Mouse (Mus musculus): ENCODE results near the gene Slc38a5.

Gene Slc38a5

GRCm38 (mm10) chrX:8271083-8271820 lies at the start of gene Slc38a5:
Gene Slc38a5, plus strand, starts transcription at chrX:8271133.
- DNase-seq (ENCODE audit: low spot score in 2 of 2) = peak in 1 of 2 experiments; percentile 41

DNA sequence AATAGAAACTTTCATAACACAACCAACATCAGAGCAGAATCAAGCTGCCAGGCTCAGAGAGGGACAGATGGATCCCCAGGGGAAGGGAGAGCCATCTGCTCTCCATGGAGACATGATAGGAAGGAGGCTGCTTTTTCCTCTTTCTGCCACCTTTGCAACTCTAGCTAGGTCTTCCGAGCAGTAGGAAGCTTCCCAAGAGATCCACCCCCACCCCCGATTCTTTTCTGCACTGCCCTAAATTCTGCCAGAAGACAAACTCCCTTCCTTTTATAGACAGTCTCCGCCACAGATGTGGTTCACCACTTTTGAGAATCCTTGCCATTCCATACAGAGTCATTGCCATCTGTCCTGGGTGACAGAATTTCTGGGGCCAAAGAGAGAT lies 48.6 kb upstream of the Slc38a5 start:
- DNase-seq (ENCODE audit: low spot score in 2 of 2) = no peak

- DNase-seq (ENCODE audit: low spot score in 2 of 2) = no peak
Measured at GRCm38 (mm10) chrX:8222678-8223421, 48.1 kb upstream of the Slc38a5 start.

GRCm38 (mm10) chrX:8223473-8223872 lies 47.5 kb upstream of the Slc38a5 start:
- no peak for DNase-seq (ENCODE audit: low spot score in 2 of 2)

DNA sequence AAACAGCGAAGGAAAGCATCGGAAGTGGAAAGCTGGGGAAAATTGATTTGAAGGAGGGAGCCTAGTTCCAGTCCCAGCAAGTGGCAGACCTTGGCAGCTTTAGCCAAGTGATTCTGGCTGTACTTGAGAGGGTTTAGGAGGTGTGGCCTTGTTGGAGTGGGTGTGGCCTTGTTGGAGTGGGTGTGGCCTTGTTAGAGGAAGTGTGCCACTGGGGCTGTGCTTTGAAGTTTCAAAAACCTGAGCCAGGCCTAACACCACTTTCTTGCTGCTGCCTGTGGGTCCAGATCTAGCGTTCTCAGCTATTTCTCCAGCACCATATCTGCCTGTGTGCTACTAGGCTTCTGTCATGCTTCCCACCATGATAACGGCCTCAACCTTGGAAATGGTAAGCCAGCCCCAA lies 40.7 kb upstream of the Slc38a5 start:
- peak in 1 of 2 experiments; percentile 35 for DNase-seq (ENCODE audit: low spot score in 2 of 2)

- no peak for DNase-seq (ENCODE audit: low spot score in 2 of 2)
Measured at GRCm38 (mm10) chrX:8233602-8234001, 37.3 kb upstream of the Slc38a5 start.

- DNase-seq (ENCODE audit: low spot score in 2 of 2) = no peak
Measured at GRCm38 (mm10) chrX:8236704-8237103, 34.2 kb upstream of the Slc38a5 start.

DNA sequence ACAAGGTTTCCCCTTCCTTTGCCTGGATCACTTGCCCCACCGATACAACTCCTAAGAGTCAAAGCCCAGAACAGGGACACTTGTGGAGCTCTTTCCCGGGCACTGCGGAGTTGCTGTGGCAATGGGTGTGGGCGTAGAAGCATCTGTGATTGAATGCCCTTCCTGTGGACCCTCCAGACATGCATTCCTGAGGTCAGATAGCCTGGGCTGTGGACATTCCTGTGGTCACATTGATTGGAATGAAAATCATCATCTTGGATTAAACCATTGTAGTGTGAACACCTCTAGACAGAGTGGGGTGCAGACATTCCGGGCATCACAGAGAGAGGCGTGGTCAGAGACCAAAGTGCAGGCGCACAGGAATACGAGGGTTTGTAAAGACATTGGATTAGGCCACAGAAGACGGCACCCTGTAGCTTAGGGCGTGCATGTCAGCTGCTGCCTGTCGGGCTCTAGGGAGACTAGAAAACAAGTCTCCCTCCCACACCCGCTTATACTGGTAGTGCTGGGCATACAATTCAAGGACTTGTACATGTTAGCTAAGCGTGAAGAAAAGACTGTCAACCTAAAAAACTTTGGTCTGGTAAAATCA lies 32.0 kb upstream of the Slc38a5 start:
- no peak for DNase-seq (ENCODE audit: low spot score in 2 of 2)

- no peak for DNase-seq (ENCODE audit: low spot score in 2 of 2)
Measured at GRCm38 (mm10) chrX:8247680-8248079, 23.3 kb upstream of the Slc38a5 start.

DNA sequence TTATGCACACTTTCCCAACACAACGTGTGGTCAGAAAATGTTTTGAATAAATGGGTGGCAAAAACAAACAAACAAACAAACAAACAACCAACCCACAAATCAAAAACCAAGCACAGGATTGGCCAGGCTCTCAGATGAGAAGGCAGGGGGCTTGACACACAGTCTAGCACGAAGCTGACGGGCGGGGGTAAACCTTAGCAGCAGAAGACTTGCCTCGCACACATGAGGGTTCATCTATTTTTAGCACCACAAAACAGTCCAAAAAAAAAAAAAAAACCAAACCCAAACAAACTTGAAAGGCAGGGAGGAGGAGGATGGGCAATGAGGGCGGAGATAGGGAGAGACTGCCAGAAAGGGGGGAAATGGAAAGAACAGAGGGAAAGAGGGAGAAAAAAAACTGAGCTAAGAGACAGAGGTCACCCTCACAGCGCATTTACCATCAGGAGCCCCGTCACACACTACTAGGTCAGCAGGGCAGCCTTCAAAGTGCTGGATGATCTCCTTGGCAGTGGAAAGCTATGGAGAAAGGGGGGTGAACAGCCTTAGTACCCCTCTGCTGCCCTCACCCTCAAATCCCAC lies 22.3 kb upstream of the Slc38a5 start:
- no peak for DNase-seq (ENCODE audit: low spot score in 2 of 2)

DNA sequence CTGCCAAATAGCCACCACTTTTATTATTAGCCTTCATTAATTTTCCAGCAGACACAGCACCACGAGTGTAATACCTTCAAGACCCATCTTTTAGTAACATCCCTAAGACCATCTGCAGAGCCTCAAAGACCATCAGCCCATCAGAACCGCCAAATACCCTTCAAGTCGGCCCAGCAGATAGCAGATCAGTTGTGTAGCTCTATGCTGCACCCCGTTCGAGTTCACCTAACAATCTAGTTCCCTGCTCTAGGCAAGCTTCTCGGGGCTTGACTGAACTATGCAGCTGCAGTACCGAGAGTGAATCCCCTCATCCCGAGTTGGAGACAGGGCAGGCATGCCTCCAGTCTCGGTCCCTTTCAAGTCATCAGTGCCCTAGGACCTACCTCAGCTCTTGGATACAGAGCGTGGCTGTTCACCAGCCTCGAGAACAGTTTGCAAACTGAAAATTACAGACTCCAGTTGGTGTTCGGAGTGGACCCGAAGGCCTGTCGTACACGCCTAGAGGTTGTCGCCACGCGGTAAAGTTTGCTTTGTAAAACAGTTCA lies 19.1 kb upstream of the Slc38a5 start:
- peak in 1 of 2 experiments; percentile 63 for DNase-seq (ENCODE audit: low spot score in 2 of 2)

DNA sequence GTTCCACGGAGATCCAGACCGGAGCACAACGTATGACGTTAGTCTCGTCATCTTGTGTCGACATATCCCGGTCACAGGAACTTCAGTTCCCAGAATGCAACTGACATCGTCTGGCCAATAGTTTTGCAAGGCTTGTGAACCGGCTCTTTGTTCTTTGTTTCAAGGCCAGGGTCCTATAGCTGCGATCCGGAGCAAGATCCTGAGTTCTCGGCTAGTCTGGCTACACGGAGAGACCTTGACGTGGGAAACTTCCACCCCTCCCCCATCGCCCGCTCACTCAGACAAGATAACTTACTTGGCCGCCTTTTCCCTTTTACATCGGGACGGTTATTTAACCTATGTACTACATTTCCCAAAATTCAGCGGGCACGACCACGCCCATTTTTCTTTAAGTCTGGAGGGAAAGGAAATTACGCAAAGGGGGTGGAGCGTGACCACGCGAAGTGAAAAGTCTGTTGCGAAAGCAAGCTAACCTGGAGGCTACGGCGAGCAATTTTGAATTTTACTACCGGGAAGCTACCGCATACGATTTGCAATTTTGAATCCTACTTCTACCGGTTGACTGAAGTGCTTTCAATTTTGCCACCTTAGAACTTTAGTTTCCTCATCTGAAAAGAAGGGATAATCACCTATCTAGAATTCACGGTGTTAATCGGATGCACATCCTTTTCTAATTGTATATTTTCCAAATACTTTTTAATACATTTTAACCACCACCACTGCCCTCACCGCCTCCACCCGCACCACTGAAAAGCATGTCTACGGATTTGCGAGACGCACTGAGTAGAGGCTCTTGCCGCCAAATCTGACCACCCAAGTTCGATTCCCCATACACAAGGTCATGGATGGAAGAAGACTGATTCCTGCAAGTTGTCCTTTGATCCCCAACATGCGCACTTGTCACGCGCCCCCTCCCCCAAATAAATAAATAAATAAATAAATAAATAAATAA lies 18.3 kb upstream of the Slc38a5 start, which contains the start of gene Ftsj1:
Gene Ftsj1, minus strand, starts transcription at position 73 of the 952 bp plus-strand sequence.
- peak; percentile 73 to 90 for DNase-seq (ENCODE audit: low spot score in 2 of 2)

GRCm38 (mm10) chrX:8253711-8254110 lies 17.2 kb upstream of the Slc38a5 start:
- no peak for DNase-seq (ENCODE audit: low spot score in 2 of 2)

DNA sequence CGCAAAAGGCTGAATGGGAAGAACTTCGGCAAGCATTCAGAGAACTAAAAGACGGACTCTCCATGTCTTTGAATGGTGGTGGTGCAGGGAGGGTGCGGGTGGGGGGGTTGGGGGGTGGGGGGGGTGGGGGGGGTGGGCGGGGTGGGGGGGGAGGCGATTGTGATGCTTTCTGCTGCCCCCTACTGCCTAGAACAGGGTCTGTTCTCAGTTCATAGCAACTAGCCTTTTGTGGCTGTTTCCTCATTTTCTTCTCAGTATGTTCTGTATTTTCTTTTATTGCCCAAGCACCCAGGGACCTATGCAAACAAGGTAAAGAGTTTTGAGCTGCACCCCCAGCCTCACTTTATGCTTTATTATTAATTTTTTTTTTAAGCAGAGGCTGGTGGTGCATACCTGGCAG lies 15.1 kb upstream of the Slc38a5 start:
- DNase-seq (ENCODE audit: low spot score in 2 of 2) = no peak

GRCm38 (mm10) chrX:8259478-8259877 lies 11.5 kb upstream of the Slc38a5 start:
- DNase-seq (ENCODE audit: low spot score in 2 of 2) = no peak

DNA sequence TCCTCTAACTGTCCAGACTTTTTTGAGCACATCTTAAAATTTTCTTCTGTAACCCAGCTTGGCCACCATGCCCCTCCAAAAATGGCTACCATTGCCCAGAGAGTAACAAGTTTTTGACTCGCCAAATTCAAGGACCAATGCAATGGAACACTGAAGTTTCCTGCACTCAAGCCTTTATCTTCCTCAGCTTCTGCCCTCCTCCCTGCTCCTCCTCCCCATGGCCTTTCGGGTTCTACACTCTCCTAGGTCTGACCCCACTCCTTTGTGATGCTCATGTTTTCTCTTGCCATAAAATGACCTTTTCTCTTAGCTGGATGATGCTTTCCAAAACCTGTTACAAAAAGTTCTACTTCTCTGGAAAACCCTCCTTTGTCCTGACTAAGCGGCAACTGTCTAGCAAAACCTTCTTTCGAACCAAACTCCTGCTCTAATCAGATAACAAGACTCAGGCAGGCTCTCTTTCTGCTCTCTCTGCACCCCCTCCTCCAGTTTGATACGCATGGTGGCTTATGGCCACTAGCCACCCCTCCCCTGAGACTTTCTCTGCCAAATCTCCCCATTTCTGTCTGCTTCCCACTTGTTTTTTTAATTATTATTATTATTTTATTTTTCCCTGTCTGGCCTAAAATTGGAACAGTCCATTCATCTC lies 7.7 kb upstream of the Slc38a5 start:
- no peak for DNase-seq (ENCODE audit: low spot score in 2 of 2)

- no peak for DNase-seq (ENCODE audit: low spot score in 2 of 2)
Measured at GRCm38 (mm10) chrX:8264222-8264621, 6.7 kb upstream of the Slc38a5 start.

DNA sequence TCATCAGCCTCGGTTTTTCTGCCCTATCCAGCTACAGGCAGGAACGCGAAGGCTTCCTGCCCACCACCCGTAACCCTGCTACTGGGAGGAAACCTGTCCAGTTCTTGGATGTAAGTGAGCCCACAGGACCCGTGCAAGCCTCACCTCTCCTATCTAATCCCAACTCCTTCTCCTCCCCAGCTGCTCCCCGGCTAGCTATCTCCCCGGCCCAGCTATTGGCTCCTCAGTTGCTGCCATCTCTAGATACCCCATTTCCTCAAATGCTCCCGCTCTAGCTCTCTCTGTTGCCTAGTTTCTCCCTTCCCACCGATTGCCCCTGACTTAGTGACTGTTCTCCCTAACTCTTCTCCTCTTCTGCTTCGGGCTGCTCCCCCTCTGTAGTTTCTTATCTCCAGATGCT lies 1.1 kb downstream of the Slc38a5 start:
- peak; percentile 44 to 60 for DNase-seq (ENCODE audit: low spot score in 2 of 2)

GRCm38 (mm10) chrX:8274056-8274455 lies 3.1 kb downstream of the Slc38a5 start:
- no peak for DNase-seq (ENCODE audit: low spot score in 2 of 2)

- no peak for DNase-seq (ENCODE audit: low spot score in 2 of 2)
Measured at GRCm38 (mm10) chrX:8288621-8289020, 17.7 kb downstream of the Slc38a5 start.

Data from spleen, postnatal 10 days (tissue).